Mouse (Mus musculus) forebrain, embryonic 16.5 days (tissue): ENCODE measurements at regions not wholly inside any gene's neighbourhood (a gene's known extent, or its start where the extent isn't known, plus 50 kb on each side); places are given as distances from the start of the nearest gene placed in this dataset.

Source experiments
- ATAC-seq: fragments of 200-750 bp; cut with Nextera tagmentation; 2 replicates; pipeline ENCODE4 v1.8.0; 2017; ENCODE audit warnings: mild to moderate bottlenecking, moderate library complexity
- H3K27ac ChIP-seq: fragments of 300-500 bp; sonication (generic); 2 replicates; pipeline ENCODE4 v1.5.1; 2014; ENCODE audit warnings: low read length, control low read depth
- H3K27me3 ChIP-seq: fragments of 300-500 bp; sonication (generic); replicated peaks from 2 replicates; pipeline ENCODE4 v1.6.1; 2014; ENCODE audit warnings: low read length; ENCODE audit not compliant: control insufficient read depth, insufficient read depth
- H3K36me3 ChIP-seq: fragments of 300-500 bp; sonication (generic); 2 replicates; pipeline ENCODE4 v1.6.1; 2014; ENCODE audit not compliant: control insufficient read depth, insufficient read depth
- H3K4me1 ChIP-seq: fragments of 300-500 bp; sonication (generic); replicated peaks from 2 replicates; pipeline ENCODE4 v1.6.1; 2014; ENCODE audit warnings: low read length; ENCODE audit not compliant: control insufficient read depth, insufficient read depth
- H3K4me2 ChIP-seq: fragments of 300-500 bp; sonication (generic); 2 replicates; pipeline ENCODE4 v1.6.1; 2014; ENCODE audit warnings: mild to moderate bottlenecking, low read length, control low read depth
- H3K4me3 ChIP-seq: fragments of 300-500 bp; sonication (generic); replicated peaks from 2 replicates; pipeline ENCODE4 v1.5.1; 2014; ENCODE audit warnings: mild to moderate bottlenecking, low read length, control low read depth
- H3K9ac ChIP-seq: fragments of 300-500 bp; sonication (generic); replicated peaks from 2 replicates; pipeline ENCODE4 v1.6.1; 2014; ENCODE audit warnings: low read depth, low read length, control low read depth
- H3K9me3 ChIP-seq: fragments of 300-500 bp; sonication (generic); 2 replicates; pipeline ENCODE4 v1.6.1; 2016; ENCODE audit warnings: low read length; ENCODE audit not compliant: control insufficient read depth
- WGBS: fragments of 180-500 bp; shearing (Covaris S2); extraction: QIAGEN DNeasy Blood & Tissue Kit; methylation state at CpG from one replicate; pipeline ENCODE4 v1.1.7; 2014; 5-methylcytosine and 5-hydroxymethylcytosine counted together

DNA sequence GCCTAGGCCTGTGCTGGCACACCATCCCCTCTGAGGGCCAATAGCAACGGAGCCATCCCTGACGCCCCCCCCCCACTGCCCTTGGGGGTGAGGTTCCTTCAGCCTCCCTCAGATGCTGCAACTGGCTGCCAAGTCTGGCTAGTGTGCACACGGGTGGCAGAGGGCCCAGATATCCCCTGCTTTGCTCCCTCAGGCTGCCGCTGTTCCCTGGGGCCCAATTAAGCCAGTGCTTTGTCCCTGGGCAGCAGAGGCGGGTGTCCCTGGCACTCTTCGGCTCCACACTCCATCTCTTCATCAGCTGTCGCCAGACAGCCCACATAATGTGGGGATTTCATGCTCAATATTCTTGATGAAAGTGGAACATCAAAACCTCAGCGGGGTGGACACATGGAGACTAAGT is 90.9 kb upstream of the Pja1 start:
- H3K27me3 ChIP-seq, result no peaks in the 10 kb centered on the region
- peak overlapping the region; percentile 46 for H3K27ac ChIP-seq
- H3K4me2 ChIP-seq, result no peak overlapping the region
- no peak overlapping the region for H3K9ac ChIP-seq
- 24% methylated on average over 7 of the region's 8 CpGs for WGBS
- no peak overlapping the region for H3K4me3 ChIP-seq
- no peaks in the 10 kb centered on the region for H3K36me3 ChIP-seq
- H3K9me3 ChIP-seq, result no peaks in the 10 kb centered on the region
- peaks cover 26% of the 10 kb centered on the region for H3K4me1 ChIP-seq
- peak; percentile 77 for ATAC-seq

DNA sequence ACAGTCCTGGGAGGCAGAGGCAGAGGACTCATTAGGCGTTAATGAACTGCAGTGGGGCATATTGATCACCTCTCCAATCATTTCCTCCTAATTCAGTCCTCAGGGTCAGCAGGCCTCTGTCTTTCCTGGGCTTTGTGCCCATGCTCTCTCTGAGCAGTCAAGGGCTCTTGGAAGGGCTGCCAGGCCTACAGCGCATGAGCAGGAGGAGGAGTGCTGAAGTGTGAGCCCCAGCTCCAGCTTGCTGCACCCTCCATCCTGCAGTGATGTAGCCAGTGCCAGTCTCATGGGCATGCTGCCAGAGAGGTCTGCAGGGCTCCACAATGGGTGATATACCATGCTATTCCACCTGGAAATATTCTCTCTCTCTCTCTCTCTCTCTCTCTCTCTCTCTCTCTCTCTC is 89.6 kb upstream of the Pja1 start:
- no peak overlapping the region for H3K4me2 ChIP-seq
- peak; percentile 56 for ATAC-seq

GRCm38 (mm10) chrX:99556876-99557354 is 85.8 kb upstream of the Pja1 start:
- H3K4me3 ChIP-seq, result no peak overlapping the region
- 0 out of 2 replicates have a peak overlapping the region, but pooled peaks have one; percentile 29 for H3K9ac ChIP-seq
- no peak overlapping the region for H3K4me2 ChIP-seq
- no peak for ATAC-seq
- no peaks in the 10 kb centered on the region for H3K9me3 ChIP-seq
- WGBS, result 18% methylated on average over 8 of the region's 8 CpGs
- no peaks in the 10 kb centered on the region for H3K27me3 ChIP-seq
- peak overlapping the region; percentile 80 for H3K27ac ChIP-seq
- H3K36me3 ChIP-seq, result no peaks in the 10 kb centered on the region
- peaks cover 20% of the 10 kb centered on the region for H3K4me1 ChIP-seq

More for the DNA sequence above, 89.6 kb upstream of the Pja1 start:
- Histone ChIP-seq H3K4me3 (no peak overlapping the region), H3K27ac (peak overlapping the region; percentile 57), H3K9ac (no peak overlapping the region), H3K9me3 (no peaks in the 10 kb centered on the region), H3K27me3 (no peaks in the 10 kb centered on the region), H3K36me3 (no peaks in the 10 kb centered on the region), H3K4me1 (peaks cover 29% of the 10 kb centered on the region)
- 58% methylated on average over 2 of the region's 2 CpGs for WGBS

- no peak overlapping the region for H3K4me3 ChIP-seq
- peak overlapping the region; percentile 80 for H3K27ac ChIP-seq
- no peaks in the 10 kb centered on the region for H3K9me3 ChIP-seq
- ATAC-seq, result peak; percentile 69
- no peak overlapping the region for H3K9ac ChIP-seq
- no peaks in the 10 kb centered on the region; the same call in 1 of the 2 replicates for H3K27me3 ChIP-seq
- no peaks in the 10 kb centered on the region for H3K36me3 ChIP-seq
- WGBS, result 27% methylated on average over 13 of the region's 13 CpGs
- peaks cover 20% of the 10 kb centered on the region for H3K4me1 ChIP-seq
- no peak overlapping the region for H3K4me2 ChIP-seq
Observed at GRCm38 (mm10) chrX:99555976-99556781, 85.1 kb upstream of the Pja1 start.

- no peaks in the 10 kb centered on the region; the same call in 1 of the 2 replicates for H3K27me3 ChIP-seq
- no peak for ATAC-seq
- no peaks in the 10 kb centered on the region for H3K36me3 ChIP-seq
- no peak overlapping the region for H3K4me2 ChIP-seq
- no peaks in the 10 kb centered on the region for H3K9me3 ChIP-seq
- WGBS, result 79% methylated on average over 2 of the region's 2 CpGs
- no peak overlapping the region for H3K9ac ChIP-seq
- H3K27ac ChIP-seq, result no peak overlapping the region
- H3K4me1 ChIP-seq, result peaks cover 26% of the 10 kb centered on the region
- H3K4me3 ChIP-seq, result no peak overlapping the region
Observed at GRCm38 (mm10) chrX:99552778-99553177, 81.7 kb upstream of the Pja1 start.

DNA sequence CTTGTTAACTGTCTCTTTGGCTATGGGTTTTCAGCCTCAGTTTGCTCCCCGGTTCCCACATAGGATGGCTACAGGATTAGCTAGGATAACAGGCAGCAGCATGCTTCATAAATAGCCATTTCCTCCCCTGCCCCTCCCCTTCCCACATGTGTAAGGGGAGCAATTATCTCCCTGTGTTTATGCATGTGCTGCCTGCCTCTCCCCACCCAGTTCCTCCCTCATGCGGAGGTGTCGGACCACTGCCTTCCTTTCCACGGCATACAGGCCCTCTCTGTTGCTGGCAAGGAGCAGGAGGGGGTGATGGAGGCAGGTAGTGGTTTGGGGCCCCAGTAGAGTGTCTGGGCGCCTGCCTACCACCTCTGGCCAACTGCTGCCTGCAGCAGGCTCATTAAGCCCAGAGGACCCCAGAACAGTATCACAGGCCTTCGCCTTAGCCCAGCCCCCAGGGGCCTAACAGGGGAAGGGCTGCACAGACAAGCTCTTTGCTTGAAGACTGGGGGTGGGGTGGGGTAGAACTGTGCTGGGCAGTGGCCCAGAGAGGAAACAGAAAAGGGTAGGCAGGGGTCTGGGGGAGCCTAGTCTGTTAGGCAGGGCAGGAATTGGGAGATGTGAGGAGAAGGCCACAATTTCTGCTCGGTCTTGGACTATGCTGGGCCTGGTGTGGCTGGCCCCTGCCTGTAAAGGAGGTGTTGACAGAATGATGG is 79.1 kb upstream of the Pja1 start:
- 37% methylated on average over 6 of the region's 7 CpGs for WGBS
- Histone ChIP-seq H3K4me1 (peaks cover 16% of the 10 kb centered on the region), H3K4me3 (no peak overlapping the region), H3K27ac (no peak overlapping the region; the same call in 1 of the 2 replicates), H3K4me2 (no peak overlapping the region), H3K9me3 (no peaks in the 10 kb centered on the region), H3K36me3 (no peaks in the 10 kb centered on the region), H3K9ac (no peak overlapping the region; the same call in 1 of the 2 replicates), H3K27me3 (no peaks in the 10 kb centered on the region; the same call in 1 of the 2 replicates)
- peak; percentile 34 for ATAC-seq

- peak overlapping the region; percentile 79 for H3K27ac ChIP-seq
- H3K27me3 ChIP-seq, result no peaks in the 10 kb centered on the region; the same call in 1 of the 2 replicates
- no peak overlapping the region for H3K4me2 ChIP-seq
- H3K36me3 ChIP-seq, result no peaks in the 10 kb centered on the region
- ATAC-seq, result peak; percentile 60
- WGBS, result 43% methylated on average over 4 of the region's 4 CpGs
- H3K4me1 ChIP-seq, result peaks cover 16% of the 10 kb centered on the region
- no peak overlapping the region for H3K9ac ChIP-seq
- no peak overlapping the region for H3K4me3 ChIP-seq
- no peaks in the 10 kb centered on the region for H3K9me3 ChIP-seq
Observed at GRCm38 (mm10) chrX:99548284-99549019, 77.4 kb upstream of the Pja1 start.

GRCm38 (mm10) chrX:99544410-99544809 is 73.3 kb upstream of the Pja1 start:
- Histone ChIP-seq H3K4me1 (peaks cover 12% of the 10 kb centered on the region), H3K27ac (no peak overlapping the region), H3K4me3 (no peak overlapping the region), H3K9me3 (no peaks in the 10 kb centered on the region), H3K27me3 (no peaks in the 10 kb centered on the region), H3K4me2 (no peak overlapping the region), H3K9ac (no peak overlapping the region), H3K36me3 (no peaks in the 10 kb centered on the region)
- ATAC-seq, result no peak
- WGBS, result 91% methylated on average over 4 of the region's 4 CpGs

DNA sequence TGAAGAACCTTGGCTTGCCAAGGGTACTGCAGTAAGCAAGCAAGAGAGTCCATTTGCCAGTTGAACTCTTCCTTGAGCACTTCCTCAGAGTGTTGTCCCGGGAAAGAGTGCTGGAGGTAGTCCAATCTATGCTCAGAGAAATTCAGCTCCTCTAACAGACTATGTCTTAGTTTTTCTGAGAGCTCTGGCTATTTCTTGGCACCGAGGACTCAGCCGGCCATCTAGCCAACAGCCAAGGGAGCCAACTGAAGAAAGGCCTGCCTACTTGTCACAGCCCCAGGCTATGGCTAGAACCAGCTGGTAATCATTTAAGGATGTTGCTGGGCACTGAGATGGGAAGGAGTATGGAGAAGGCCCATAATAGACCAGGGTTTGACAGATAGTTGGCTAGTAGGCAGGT is 70.8 kb upstream of the Pja1 start:
- no peak for ATAC-seq
- Histone ChIP-seq H3K9me3 (no peaks in the 10 kb centered on the region), H3K9ac (no peak overlapping the region), H3K4me2 (no peak overlapping the region), H3K27ac (no peak overlapping the region), H3K4me1 (peaks cover 8% of the 10 kb centered on the region), H3K4me3 (no peak overlapping the region), H3K27me3 (no peaks in the 10 kb centered on the region), H3K36me3 (no peaks in the 10 kb centered on the region)
- WGBS, result 84% methylated on average over 3 of the region's 3 CpGs
